12 mouse cellular contexts compared by ENCODE assay signal in the genomic region with DNA sequence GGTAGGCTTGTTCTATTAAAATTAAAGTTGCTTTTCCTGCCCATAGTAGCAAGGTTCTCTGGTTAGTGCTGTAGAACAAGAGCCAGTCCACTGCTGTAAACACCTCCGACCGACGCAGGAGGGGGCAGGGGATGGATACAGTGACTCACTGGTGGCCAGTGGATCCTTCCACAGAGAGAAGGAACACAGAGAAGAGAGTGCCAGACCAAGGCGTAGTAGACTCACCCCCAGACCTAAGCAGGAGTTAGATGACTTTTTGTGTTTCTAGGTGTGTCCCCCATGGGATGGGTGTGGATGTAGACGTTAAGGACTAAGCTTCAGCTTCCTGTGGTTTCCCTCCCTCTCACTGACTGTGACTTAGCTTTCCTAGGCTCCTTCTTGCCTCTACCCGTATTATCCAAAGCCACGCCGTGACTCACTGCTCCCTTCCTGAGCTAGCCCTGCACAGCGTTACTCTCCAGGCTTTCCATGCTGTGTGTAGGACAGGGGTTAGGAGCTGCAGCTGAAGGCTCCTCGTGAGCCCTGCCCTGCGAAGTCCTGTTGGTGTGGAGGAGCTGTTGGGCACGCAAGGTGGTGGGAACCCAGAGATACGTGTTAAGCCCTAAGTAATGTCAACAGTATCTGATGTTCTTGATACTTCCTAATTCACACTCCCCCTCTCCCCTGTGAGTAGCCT. TPM values are rescaled to one million over a fixed set of nuclear protein-coding genes. Genes with fewer than 3 reads are reported as not detected.
DNase-seq lines count a peak whose midpoint lies in the region; ATAC-seq and TF ChIP-seq lines count a peak whose summit lies in the region.
"Had no signal": no experiment of that assay in that cellular context is flagged by ENCODE, and none has a peak within 500 bp of the region (broad histone marks: within the 10 kb centered on the region; RNA-seq: fewer than 3 reads in every experiment).

No protein-coding gene starts in this region.

- no peak overlapping the region for H3K9ac ChIP-seq in hindbrain, embryonic 16.5 days (ENCODE audit: low read depth, low read length)
- no peak overlapping the region for H3K9ac ChIP-seq in hindbrain, embryonic 14.5 days
- H3K9ac ChIP-seq: embryonic facial prominence, embryonic 15.5 days; limb, embryonic 15.5 days had no signal

- no peaks in the 10 kb centered on the region for H3K9me3 ChIP-seq in hindbrain, embryonic 16.5 days (ENCODE audit: control insufficient read depth, low read length)
- H3K9me3 ChIP-seq in hindbrain, embryonic 14.5 days (ENCODE audit: control insufficient read depth, low read length): no peaks in the 10 kb centered on the region
- H3K9me3 ChIP-seq in midbrain, embryonic 10.5 days (replicated peaks): no peaks in the 10 kb centered on the region
- H3K9me3 ChIP-seq: embryonic facial prominence, embryonic 15.5 days; limb, embryonic 15.5 days had no signal

- H3K4me1 ChIP-seq in hindbrain, embryonic 16.5 days (ENCODE audit: control insufficient read depth, insufficient read depth, low read depth, low read length): peaks cover 17% of the 10 kb centered on the region
- H3K4me1 ChIP-seq in hindbrain, embryonic 14.5 days (replicated peaks; ENCODE audit: control insufficient read depth, insufficient read depth, low read length): peaks cover 26% of the 10 kb centered on the region
- H3K4me1 ChIP-seq in midbrain, embryonic 10.5 days: peaks cover 69% of the 10 kb centered on the region

- TF ChIP-seq CTCF in layer of hippocampus, adult 2 months (conservative IDR thresholded peaks at IDR 0.05): no peak

- WGBS in hindbrain, embryonic 16.5 days: 84% methylated on average over 13 of the region's 13 CpGs
- WGBS in hindbrain, embryonic 14.5 days: 80% methylated on average over 13 of the region's 13 CpGs
- WGBS in midbrain, embryonic 10.5 days: 82% methylated on average over 13 of the region's 13 CpGs

- no peak overlapping the region for H3K27ac ChIP-seq in hindbrain, embryonic 16.5 days (ENCODE audit: low read depth, low read length)
- no peak overlapping the region for H3K27ac ChIP-seq in hindbrain, embryonic 14.5 days
- no peak overlapping the region for H3K27ac ChIP-seq in midbrain, embryonic 10.5 days (replicated peaks)
- no peak overlapping the region; the same call in 1 of the 2 replicates for H3K27ac ChIP-seq in layer of hippocampus, adult 2 months
- H3K27ac ChIP-seq: embryonic facial prominence, embryonic 15.5 days had no signal

- 0 out of 2 replicates have a peak, but pooled peaks have one; percentile 13 for ATAC-seq in hindbrain, embryonic 16.5 days
- ATAC-seq in hindbrain, embryonic 14.5 days (ENCODE audit: low FRiP score): no peak
- 0 out of 2 replicates have a peak, but pooled peaks have one; percentile 6 for ATAC-seq in granulocyte monocyte progenitor cell, adult 5-6 weeks (replicated peaks; ENCODE audit: poor library complexity, severe bottlenecking)

- no peak overlapping the region for H3K4me2 ChIP-seq in hindbrain, embryonic 16.5 days (ENCODE audit: low read length)
- H3K4me2 ChIP-seq in hindbrain, embryonic 14.5 days (replicated peaks): no peak overlapping the region
- H3K4me2 ChIP-seq: embryonic facial prominence, embryonic 15.5 days; limb, embryonic 15.5 days had no signal

- H3K27me3 ChIP-seq in hindbrain, embryonic 16.5 days (replicated peaks; ENCODE audit: control insufficient read depth, insufficient read depth, low read length): no peaks in the 10 kb centered on the region
- H3K27me3 ChIP-seq in hindbrain, embryonic 14.5 days (ENCODE audit: control insufficient read depth, insufficient read depth, low read length): no peaks in the 10 kb centered on the region
- H3K27me3 ChIP-seq in midbrain, embryonic 10.5 days (ENCODE audit: low read depth, poor library complexity, severe bottlenecking): no peaks in the 10 kb centered on the region
- H3K27me3 ChIP-seq: embryonic facial prominence, embryonic 15.5 days; limb, embryonic 15.5 days had no signal

- no peaks in the 10 kb centered on the region for H3K36me3 ChIP-seq in hindbrain, embryonic 16.5 days (ENCODE audit: control insufficient read depth, insufficient read depth, low read length)
- H3K36me3 ChIP-seq in hindbrain, embryonic 14.5 days (replicated peaks; ENCODE audit: control insufficient read depth, insufficient read depth): no peaks in the 10 kb centered on the region
- no peaks in the 10 kb centered on the region for H3K36me3 ChIP-seq in midbrain, embryonic 10.5 days
- H3K36me3 ChIP-seq: embryonic facial prominence, embryonic 15.5 days; limb, embryonic 15.5 days had no signal

- H3K4me3 ChIP-seq in hindbrain, embryonic 16.5 days (ENCODE audit: low read length): no peak overlapping the region
- H3K4me3 ChIP-seq in hindbrain, embryonic 14.5 days (replicated peaks; ENCODE audit: low read length): no peak overlapping the region
- no peak overlapping the region for H3K4me3 ChIP-seq in midbrain, embryonic 10.5 days
- no peak overlapping the region for H3K4me3 ChIP-seq in layer of hippocampus, adult 2 months
- H3K4me3 ChIP-seq: embryonic facial prominence, embryonic 15.5 days; limb, embryonic 15.5 days had no signal

- no peak for DNase-seq in hindbrain, embryonic 14.5 days (ENCODE audit: low spot score)
- DNase-seq in 416B (ENCODE audit: low read depth): peak; percentile 75
- peak; percentile 51 for DNase-seq in ES-CJ7 (ENCODE audit: low read depth, low spot score)
- no peak for DNase-seq in midbrain, embryonic 10.5 days (ENCODE audit: low spot score)
- no peak for DNase-seq in layer of hippocampus, adult 2 months (ENCODE audit: low spot score in 2 of 2)
- DNase-seq: kidney, adult 11 months; midbrain, embryonic 14.5 days; thymus, postnatal 25 days had no signal

RNA-seq across cellular contexts. Expression of gene Med13l, which starts 52.6 kb away (rescaled TPM):
- 11.5 and 12.4 TPM in 2 replicates for polyA plus RNA-seq in hindbrain, embryonic 16.5 days (2015; fragmentation: Nextera tagmentation; extraction: Ambion mirVana)
- polyA plus RNA-seq in hindbrain, embryonic 14.5 days (2014; fragmentation: Nextera tagmentation; extraction: Ambion mirVana): 16.3 and 18.0 TPM in 2 replicates
- total RNA-seq in granulocyte monocyte progenitor cell, adult 5-6 weeks (2014; fragmentation: Nextera tagmentation): 42.0 and 50.1 TPM in 2 replicates
- total RNA-seq in granulocyte monocyte progenitor cell, adult 5-6 weeks (2017): 23.8 and 27.4 TPM in 2 replicates
- 9.9 TPM in 2 replicates for polyA plus RNA-seq in midbrain, embryonic 10.5 days (2016; fragmentation: Nextera tagmentation; extraction: Ambion mirVana)
- total RNA-seq in layer of hippocampus, adult 2 months (2021): 100 to 1,000 TPM; 121 to 128 TPM

Comparison
In these comparisons a context has a peak if more than half of its experiments do, and no peak if none do; other contexts are left out.
1. DNase-seq: peak in 416B (single experiment) and ES-CJ7 (single experiment); none in hindbrain, embryonic 14.5 days (single experiment), midbrain, embryonic 10.5 days (single experiment) and layer of hippocampus, adult 2 months (0 of 2).